Mouse (Mus musculus) 3T3-L1 (cell line): ENCODE measurements around the gene Slc8b1.

Experiments used
- DNase-seq: peaks from one replicate; pipeline ENCODE4 v3.0.0-alpha.2; 2015; ENCODE audit warnings: low read depth, low spot score

Gene Slc8b1

DNA sequence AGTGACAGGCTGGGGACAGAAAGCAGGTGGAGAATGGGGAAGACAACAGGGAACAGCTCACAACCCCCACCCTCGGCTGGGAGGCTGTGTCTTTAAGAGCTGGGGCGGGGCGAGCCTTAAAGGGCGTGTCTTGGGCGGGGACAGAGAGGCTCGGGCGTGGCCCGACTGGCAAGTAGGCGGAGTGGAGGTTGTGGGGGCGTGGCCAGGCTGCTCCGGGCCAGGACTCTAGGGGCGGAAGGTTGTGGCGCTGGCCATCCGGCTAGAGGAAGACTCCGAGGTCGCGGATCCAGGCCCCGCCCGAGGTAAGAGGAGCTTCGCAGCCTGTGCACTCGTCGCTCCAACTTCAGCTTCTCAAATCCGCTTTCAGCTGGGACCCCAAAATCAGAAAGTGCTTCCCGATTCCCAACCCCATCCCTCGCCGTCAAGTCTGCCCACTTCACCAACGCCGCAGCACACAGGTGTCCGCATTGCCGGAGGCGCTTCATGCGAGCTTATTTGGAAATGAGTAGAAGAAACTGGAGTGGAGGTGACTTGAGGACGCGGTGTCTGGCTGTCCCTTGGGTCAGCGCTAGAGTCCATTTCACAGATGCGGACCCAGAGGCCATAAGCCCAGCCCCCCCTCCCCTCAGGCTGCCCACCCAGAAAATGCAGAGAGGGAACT lies at the start of gene Slc8b1:
Gene Slc8b1, plus strand, starts transcription at position 187 of the 661 bp plus-strand sequence.
- DNase-seq: peak; percentile 94

DNA sequence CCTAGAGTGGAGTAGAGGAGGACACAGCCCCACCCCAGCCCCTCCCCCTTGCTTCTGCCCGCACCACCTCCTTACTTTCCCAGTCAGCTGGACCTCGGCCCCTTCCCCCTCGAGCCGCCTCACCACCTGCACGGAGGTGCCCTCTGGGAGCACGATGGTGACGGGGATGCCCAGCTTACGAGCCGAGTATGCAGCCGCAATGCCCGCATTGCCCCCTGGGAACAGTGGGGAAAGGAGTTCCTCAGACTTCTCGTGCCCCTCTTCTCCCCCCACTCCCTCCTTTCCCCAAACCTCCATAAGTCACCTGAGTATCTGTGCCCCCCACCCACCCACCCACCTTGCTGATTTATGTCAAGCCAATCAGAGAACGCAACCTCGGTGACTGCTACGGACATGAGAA lies 49.1 kb upstream of the Slc8b1 start:
- DNase-seq: no peak

DNA sequence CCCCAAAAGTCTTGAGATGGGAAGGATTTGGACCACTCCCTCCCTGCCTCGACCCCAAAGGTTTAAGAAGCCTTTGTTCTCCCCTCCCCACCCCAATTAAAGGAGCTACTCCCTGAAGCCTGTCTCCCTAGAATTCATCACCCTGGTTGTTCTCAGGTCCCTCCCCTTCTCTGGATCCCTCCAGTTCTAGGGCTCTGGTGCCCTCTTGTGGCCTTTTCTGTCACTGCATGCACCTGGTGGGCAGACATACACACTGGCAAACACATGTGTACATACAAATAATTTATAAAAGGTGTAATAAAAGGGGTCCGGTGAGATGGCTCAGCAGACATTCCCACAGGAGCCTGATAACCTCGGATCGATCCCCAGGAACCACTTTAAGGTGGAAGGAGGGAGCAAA lies 46.6 kb upstream of the Slc8b1 start:
- peak; percentile 45 for DNase-seq

DNA sequence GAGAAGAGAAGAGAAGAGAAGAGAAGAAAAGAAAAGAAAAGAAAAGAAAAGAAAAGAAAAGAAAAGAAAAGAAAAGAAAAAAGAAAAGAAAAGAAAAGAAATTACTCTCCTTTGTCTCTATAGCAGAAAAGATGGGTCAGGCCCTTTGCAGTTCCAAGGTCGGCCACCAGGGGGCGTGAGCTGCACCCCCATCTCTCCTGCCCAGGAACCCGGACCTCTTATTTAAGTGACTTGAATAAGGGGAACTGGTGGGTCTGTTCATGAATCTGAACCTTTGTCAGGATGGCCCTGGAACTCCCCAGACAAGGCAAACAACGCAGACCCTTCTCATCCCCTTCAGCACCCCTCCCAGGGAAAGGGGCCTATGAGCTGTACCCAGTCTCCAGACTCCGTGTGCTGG lies 45.9 kb upstream of the Slc8b1 start:
- DNase-seq: peak; percentile 38

DNA sequence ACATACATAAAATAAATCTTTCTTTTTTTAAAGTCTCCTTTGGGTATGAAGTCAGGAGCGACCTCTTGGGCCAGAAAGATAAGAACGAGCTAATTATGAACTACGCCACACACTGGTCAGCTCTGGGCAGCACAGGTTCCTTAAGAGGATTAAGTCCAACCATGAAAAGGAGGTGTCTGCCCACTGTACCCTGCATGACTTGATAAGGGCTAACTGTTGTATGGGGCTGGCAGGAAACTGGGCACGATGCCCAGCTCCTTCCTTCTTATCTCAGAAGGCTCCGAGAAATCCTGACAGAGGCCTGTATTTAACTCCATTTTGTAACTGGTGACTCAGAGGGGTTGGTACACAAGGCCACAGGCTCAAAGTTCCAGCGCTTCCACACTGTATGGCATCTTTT lies 45.1 kb upstream of the Slc8b1 start:
- peak; percentile 81 for DNase-seq

DNA sequence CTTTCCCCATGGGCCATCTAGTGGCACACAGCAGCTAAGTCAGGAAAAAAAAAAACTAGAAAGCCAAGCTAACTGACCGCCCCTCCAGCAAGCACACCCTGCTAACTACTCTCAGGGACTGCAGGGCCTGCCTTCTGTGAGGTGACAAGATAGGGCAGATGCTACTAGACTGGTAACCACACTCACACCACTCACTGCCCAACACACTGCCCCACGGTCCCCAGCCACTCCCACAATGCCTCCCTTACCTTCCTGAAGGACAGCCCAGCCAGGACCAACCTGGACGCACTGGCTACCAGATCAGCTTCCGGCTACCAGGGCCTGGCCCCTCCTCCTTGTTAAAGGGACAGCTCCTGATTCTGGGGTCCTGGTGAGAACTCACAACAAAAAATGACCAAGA lies 43.9 kb upstream of the Slc8b1 start:
- DNase-seq: no peak

DNA sequence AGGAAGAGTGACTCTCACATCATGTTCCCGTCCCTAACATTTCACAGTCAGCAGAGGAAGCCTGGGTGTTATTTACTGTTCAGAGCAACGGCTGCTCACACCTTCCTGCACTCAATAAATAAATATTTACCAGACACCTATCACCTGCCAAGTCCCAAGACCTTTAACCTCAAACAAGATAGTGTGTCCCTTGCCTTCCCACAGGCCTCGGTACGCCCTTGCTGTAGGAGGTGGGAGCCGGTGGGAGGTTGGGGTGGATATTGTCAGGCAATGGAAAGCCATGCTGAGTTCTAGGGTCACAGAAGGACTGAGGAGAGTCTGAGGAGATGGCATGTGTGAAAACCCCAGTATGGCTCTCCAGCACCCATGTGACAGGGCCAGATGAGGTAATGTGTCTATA lies 42.6 kb upstream of the Slc8b1 start:
- DNase-seq: no peak

DNA sequence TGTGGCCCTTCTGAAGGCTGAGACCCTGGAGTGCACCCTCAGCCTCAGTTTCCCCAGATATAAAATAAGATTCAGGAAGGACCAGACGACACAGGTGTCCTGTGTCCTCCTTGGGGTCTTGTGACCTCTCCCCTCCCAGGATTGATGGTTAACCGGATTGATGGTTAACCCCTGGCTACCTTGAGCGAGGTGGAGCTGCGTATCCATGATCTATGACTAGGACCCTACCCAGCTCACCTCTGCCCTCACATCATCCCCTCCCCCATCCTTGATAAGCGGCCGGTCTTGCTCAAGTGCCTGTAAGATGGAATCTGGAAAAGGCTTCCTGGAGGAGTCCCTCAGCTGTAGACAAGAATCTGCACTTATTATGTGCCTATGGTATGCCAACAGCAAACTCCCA lies 42.1 kb upstream of the Slc8b1 start:
- DNase-seq: no peak

DNA sequence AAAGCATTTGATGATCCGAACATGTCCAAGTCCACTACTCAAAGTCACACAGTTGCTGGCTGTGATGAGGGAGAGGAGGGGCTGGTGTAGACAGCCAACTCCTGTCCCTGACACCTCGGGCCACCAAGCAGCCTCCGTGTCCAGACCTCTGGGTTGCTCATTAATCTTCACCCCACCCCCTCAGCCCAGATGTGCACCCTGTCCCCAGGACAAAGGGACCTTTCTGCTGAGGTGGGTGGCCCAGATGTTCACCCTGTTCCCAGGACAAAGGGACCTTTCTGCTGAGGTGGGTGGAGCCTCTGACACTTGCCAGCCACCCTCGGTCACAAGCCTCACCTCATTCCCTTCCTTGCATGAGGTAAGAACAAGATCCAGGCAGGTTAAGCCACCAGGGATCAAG lies 39.4 kb upstream of the Slc8b1 start:
- no peak for DNase-seq

DNA sequence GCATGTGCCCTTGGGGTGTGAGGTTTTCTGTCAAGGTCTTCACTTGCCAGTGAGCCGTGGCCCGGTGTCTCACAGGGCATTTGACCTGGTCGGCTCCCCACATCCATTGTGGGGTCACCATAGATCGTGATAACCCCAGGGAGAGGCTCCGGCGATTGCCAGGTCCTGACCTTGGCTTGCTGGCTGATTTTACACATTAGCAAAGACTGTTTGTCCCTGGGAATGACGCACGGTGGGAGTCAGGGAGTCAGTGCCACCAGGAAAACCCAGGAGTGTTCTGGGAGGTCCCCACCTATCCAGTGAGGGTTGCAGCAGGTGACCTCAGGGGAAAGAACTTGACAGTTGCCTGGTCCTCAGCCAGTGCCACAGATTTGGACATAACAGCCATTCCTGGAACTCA lies 38.2 kb upstream of the Slc8b1 start, which contains the start of gene Sdsl:
Gene Sdsl, minus strand, starts transcription at position 41 of the 400 bp plus-strand sequence.
- DNase-seq: no peak

DNA sequence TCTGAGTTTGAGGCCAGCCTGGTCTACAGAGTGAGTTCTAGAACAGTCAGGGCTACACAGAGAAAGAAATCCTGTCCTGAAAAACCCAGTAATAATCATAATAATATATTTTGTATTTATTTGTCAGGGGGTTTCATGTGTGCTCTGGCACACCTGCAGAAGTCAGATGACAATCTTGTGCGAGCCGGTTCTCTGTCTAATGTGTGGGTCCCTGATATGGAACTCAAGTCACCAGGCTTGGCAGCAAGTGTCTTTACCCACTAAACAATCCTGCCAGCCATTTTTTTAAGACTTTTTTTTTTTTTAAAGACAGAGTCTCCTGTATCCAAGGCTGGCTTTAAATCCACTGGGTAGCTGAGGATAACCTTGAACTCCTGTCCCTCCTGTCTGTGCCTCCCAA lies 37.6 kb upstream of the Slc8b1 start:
- no peak for DNase-seq

DNA sequence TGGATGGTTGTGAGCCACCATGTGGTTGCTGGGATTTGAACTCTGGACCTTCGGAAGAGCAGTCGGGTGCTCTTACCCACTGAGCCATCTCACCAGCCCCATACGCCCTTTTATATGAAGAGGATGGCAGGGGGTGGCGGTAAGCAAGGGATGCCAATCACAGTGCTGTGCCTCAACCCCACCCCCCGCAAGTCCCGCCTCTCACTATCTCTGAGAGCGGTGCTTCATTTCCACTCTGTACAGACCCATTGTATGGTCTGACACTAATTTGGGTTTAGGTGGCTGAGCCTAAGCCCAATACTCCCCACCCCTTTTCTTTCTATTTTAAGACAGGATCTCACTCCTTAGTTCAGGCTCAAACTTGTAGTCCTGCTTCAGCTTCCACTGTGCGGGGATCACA lies 35.1 kb upstream of the Slc8b1 start:
- no peak for DNase-seq

DNA sequence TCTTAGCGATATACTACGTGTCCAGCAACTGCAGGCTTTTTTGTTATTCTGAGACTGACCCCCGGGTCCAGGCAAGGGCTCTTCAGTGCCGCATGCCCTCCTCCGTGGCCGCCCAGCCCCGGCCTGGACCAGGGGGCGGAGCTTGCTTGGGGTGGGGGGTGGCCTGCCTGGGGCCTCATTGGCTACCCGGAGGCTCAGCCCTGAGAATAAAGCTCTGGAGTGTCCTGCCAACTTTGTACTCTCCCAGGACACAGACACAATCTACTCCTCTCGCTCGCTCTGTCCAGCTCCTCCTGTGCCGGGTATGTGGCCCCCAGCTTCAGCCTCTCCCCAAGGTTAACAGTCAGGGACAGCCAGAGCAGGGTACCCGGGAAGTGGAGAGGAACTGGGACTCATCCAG lies 34.7 kb upstream of the Slc8b1 start, which contains the start of gene Sds:
Gene Sds, plus strand, starts transcription at position 231 of the 400 bp plus-strand sequence.
- no peak for DNase-seq

DNA sequence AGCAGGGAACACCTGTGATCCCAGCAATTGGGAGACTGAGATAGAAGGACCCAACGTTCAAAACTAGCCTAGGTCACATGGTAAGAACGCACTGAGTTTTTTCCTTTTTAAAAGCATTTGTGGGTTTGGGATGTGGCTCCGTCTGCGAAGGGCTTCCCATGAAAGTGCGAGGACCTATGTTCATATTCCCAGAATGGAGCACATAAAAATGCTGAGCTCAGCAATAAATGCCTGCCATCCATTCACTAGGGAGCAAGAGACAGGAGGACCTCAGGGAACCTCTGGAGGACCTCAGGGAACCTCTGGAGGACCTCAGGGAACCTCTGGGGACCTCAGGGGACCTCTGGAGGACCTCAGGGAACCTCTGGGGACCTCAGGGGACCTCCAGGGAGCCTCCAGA lies 33.0 kb upstream of the Slc8b1 start:
- DNase-seq: no peak

DNA sequence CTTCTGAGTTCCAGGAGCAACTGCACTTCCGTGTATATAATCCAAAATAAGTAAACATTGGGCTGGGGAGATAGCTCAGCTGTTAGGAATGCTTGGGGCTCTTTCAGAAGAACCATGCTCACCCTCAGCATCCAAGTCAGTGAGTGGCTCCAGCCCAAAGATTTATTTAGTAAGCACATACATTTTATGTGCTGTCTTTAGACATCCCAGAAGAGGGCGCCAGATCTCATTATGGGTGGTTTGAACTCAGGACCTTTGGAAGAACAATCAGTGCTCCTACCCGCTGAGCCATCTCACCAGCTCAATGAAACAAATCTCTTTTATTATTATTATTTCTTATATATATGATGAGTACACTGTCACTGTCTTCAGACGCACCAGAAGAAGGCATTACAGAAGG lies 31.4 kb upstream of the Slc8b1 start:
- DNase-seq: peak; percentile 38

DNA sequence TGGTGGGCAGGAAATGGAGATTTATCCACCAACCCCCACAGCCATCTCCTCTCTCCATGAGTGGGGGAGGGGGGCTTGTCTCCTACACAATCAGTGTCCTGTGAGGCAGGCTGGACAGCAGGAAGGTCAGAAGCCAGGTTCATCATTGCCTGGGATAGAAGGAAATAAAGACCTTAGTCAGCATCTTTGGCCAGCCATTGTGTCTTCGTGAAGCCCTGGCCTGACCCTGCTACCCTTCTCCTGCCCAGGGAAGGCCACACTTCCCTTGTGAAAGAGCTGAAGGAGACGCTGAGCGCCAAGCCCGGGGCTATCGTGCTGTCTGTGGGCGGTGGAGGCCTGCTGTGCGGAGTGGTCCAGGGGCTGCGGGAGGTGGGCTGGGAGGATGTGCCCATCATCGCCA lies 29.8 kb upstream of the Slc8b1 start:
- no peak for DNase-seq

DNA sequence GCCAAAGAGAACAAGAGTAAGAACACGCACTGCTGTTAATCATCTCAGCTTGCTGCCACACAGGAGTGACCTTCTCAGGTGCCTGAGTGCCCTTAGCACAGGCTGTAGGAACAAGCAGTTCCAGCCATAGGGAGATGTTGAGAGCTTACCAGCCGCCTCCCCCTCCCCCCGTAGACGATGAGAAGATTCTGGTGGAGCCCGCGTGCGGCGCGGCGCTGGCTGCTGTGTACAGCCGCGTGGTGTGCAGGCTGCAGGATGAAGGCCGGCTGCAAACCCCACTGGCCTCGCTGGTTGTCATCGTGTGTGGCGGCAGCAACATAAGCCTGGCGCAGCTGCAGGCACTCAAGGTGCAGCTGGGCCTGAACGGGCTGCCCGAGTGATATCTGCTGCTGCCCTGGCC lies 27.6 kb upstream of the Slc8b1 start:
- DNase-seq: no peak

DNA sequence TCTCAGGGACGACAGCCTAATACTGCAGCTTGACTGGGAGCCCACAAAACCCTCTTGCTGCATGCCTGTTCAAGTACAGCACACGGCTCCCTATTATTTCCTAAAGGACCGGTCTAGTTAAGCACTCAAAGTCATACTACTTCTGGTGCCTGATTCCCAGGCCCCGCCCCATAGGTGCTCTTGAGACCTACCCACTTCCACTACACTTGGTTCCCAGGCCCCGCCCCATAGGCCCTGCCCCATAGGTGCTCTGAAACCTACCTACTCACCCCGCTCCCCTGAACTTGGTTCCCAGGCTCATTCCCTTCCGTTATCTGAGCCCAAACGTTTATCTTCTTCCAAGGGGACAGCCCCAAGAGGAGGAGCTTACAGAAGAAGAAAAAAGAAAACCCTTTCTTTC lies 23.1 kb upstream of the Slc8b1 start:
- DNase-seq: no peak

DNA sequence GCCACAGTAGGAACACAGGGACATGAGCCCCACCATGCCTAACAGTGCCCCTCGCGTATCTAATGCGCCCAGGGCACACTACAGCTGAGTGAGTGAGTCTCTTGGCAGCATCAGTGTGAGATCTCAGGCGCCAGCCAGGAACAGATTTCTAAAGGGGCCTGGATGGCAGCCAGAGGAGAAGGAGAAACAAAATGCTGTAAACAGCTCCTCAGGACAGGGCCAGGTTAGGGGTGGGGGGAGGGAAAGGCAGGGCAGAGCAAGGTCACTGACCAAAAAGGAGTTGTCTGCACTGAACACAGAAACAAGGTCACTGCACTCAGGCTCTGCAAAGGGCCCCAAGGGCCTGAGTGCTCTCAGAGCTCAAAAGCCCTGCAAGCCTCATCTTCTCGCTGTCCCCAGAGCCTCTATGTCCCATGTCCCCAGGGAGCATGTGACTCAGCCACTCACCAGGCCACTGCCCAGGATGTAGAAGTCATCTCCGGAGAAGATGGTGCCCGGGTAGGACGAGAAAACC lies 20.2 kb upstream of the Slc8b1 start:
- no peak for DNase-seq

DNA sequence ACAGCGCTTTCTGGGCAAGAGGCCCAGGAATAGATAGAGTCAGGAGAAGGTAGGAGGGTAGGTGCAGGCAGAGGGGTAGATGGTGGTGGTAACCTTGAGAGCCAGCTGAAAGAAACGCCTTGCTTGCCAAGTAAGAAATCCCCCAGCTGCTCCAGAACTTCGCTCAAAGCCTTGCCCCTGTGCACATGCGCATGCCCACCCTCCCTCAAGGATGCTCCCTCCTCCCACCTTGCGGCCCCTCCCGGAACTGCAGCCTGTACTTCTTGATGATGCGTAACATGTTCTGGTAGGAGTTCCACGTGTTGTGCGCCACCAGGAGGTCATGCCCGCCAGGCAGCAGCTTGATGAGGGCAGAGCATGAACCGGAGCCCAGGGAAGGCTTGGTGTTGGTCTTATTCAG lies 18.5 kb upstream of the Slc8b1 start:
- DNase-seq: no peak

DNA sequence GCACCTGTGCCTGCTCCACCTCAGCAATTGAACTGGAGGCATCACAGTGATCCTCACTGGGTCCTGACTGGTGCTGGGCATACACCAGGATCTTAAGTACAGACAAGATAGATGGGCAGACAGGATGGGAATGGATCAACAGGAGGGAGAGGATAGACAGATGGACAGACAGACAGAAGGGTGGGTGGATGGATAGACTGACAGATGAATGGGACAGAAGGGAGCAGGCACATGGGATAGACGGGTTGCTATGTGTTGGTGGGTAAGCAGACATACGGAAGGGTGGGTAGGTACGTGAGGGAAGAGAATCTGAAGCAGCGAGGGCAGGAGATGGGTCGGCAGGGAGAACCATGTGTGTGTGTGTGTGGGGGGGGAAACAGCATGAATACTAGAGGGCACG lies 17.5 kb upstream of the Slc8b1 start:
- DNase-seq: no peak

DNA sequence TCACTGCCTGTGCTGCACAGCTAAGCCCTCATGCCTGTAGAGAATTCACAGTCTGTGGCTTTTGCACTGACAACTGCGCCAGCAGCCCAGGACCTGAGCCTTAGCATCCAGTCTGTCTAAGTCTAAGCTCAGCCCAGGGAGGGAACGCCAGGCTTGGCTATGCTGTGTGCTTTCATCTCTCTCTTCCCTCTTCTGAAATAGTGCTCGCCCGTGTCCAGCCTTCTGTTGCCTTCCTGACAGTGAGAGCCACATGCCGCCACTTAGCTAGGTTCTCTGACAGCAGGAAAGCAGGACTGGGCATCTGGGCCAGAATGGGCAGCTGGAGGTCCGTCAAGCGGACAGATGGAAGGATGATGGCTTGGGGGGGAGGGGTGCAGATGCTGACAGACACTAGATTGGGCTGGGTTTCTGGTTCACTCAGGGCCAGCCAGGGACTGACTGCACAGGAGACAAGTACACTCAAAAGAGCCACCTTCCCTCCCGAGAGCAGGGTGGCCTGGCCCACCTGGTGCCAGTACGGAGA lies 17.0 kb upstream of the Slc8b1 start:
- DNase-seq: no peak

DNA sequence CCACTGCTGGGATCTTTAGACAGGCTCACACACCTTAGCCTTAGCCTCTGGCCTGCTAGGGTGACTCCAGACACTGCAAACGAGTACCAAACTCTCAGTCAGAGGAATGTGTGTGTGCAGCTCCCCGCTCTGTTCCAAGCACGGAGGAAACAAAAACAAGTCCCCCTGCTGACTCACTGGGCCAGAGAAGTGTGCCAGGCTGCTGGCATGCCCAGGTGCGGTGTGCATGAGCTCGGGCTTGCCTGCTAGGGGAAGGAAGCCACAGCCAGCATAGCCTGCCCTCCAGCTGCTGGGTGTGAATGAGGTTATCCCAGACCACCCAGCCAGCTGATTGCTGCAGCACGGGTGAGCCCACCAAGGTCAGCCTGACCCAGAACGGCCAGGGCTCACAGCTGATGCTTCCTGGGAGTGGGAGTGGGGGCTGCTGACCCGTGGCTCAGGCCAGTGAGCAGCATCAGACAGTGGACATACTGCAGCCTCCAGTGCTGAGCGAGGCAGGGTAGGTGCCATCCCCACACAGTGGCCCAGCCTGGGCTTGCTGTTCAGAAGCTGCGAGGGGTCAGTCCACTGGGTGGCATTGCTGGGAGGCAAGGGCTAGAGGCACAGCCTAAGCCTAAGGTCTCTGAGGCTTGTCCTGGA lies 15.8 kb upstream of the Slc8b1 start:
- no peak for DNase-seq
